Mouse (Mus musculus) kidney, postnatal 14 days (tissue): ENCODE measurements around the gene Fpr2.
"Not testable (repeated sequence)": the region's sequence is repeated elsewhere in the genome, so short reads cannot be mapped to it uniquely, and the experiment has no call there.

ENCODE experiments used
- DNase-seq: peaks from one replicate; pipeline ENCODE4 v3.0.0; 2022; ENCODE audit warnings: mixed read lengths

Gene Fpr2

GRCm38 (mm10) chr17:17883840-17884239 lies 3.8 kb upstream of the Fpr2 start, which contains the start of gene Fpr1:
Fpr1 (minus strand) TSS chr17:17883940.
- DNase-seq = no peak

- no peak for DNase-seq
Measured at GRCm38 (mm10) chr17:17889732-17890425, 2.3 kb downstream of the Fpr2 start.

- DNase-seq = peak; percentile 37
Measured at GRCm38 (mm10) chr17:17896039-17896438, 8.4 kb downstream of the Fpr2 start.

- DNase-seq = no peak
Measured at GRCm38 (mm10) chr17:17899268-17899667, 11.6 kb downstream of the Fpr2 start.

- DNase-seq = no peak
Measured at GRCm38 (mm10) chr17:17900768-17901167, 13.1 kb downstream of the Fpr2 start.

GRCm38 (mm10) chr17:17909636-17910421 lies 22.2 kb downstream of the Fpr2 start:
- peak; percentile 83 for DNase-seq

- DNase-seq = not testable (repeated sequence)
Measured at GRCm38 (mm10) chr17:17912618-17913017, 25.0 kb downstream of the Fpr2 start.

GRCm38 (mm10) chr17:17917376-17917775 lies 29.8 kb downstream of the Fpr2 start:
- no peak for DNase-seq

- DNase-seq = no peak
Measured at GRCm38 (mm10) chr17:17917782-17918181, 30.2 kb downstream of the Fpr2 start.
